Mouse (Mus musculus) liver, embryonic 13.5 days (tissue): ENCODE data around the gene Acy3. TPM values are rescaled to one million over a fixed set of nuclear protein-coding genes. Genes with fewer than 3 reads are reported as not detected.
"Not testable (repeated sequence)": the region's sequence is repeated elsewhere in the genome, so short reads cannot be mapped to it uniquely, and the experiment has no call there.

Source experiments
- ATAC-seq: fragments of 200-750 bp; cut with Nextera tagmentation; 2 replicates; pipeline ENCODE4 v1.8.0; 2017; ENCODE audit warnings: low read depth, mild to moderate bottlenecking, moderate number of reproducible peaks, moderate library complexity
- DNase-seq: peaks from one replicate; pipeline ENCODE4 v3.0.0; 2022
- H3K27ac ChIP-seq: fragments of 300-500 bp; sonication (generic); 2 replicates; pipeline ENCODE4 v1.5.1; 2015; ENCODE audit warnings: moderate library complexity, mild to moderate bottlenecking, inconsistent platforms
- H3K27me3 ChIP-seq: fragments of 300-500 bp; sonication (generic); 2 replicates; pipeline ENCODE4 v1.6.1; 2015; ENCODE audit warnings: mild to moderate bottlenecking, inconsistent platforms
- H3K36me3 ChIP-seq: fragments of 300-500 bp; sonication (generic); 2 replicates; pipeline ENCODE4 v1.6.1; 2015; ENCODE audit warnings: mild to moderate bottlenecking, inconsistent platforms
- H3K4me1 ChIP-seq: fragments of 300-500 bp; sonication (generic); replicated peaks from 2 replicates; pipeline ENCODE4 v1.6.1; 2015; ENCODE audit warnings: inconsistent platforms
- H3K4me2 ChIP-seq: fragments of 300-500 bp; sonication (generic); 2 replicates; pipeline ENCODE4 v1.6.1; 2015; ENCODE audit warnings: inconsistent platforms, mild to moderate bottlenecking, moderate library complexity
- H3K4me3 ChIP-seq: fragments of 300-500 bp; sonication (generic); replicated peaks from 2 replicates; pipeline ENCODE4 v1.5.1; 2015; ENCODE audit warnings: mild to moderate bottlenecking, inconsistent platforms
- H3K9ac ChIP-seq: fragments of 300-500 bp; sonication (generic); 2 replicates; pipeline ENCODE4 v1.6.1; 2015; ENCODE audit warnings: mild to moderate bottlenecking, inconsistent platforms
- H3K9me3 ChIP-seq: fragments of 300-500 bp; sonication (generic); replicated peaks from 2 replicates; pipeline ENCODE4 v1.6.1; 2016; ENCODE audit warnings: inconsistent platforms
- WGBS: fragments of 180-500 bp; shearing (Covaris S2); methylation state at CpG from one replicate; pipeline ENCODE4 v1.1.7; 2015; ENCODE audit not compliant: insufficient replicate concordance; 5-methylcytosine and 5-hydroxymethylcytosine counted together
- polyA plus RNA-seq: library from polyadenylated mRNA; unstranded; fragments of >200 nt; fragmentation: Nextera tagmentation; extraction: Ambion mirVana; gene quantifications from 2 replicates; pipeline ENCODE4 v1.2.1, GENCODE M21; 2015

The Acy3 gene
- polyA plus RNA-seq, 1 experiment from 2014 or later: 9.5 TPM

DNA sequence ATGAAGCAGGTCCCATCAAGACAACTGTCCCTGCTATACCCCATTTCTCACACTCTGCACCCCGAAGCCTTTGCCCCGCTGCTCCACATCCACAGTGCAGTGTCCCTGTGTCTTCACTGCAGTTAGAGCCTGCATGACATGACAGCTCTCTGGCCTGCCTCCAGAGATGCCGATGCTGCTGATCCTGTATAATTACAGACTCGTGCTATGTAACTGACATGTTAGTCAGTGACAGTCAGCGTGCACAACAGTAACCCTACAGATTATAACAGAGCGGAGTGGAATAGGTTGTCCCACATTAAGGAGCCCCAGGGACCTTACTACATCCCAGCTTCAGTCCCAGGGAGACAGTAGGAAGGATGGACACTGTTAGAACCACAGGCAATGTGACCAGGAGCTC lies 11.8 kb upstream of the Acy3 start:
- not testable (repeated sequence) for H3K4me2 ChIP-seq, H3K4me3 ChIP-seq, H3K9me3 ChIP-seq, ATAC-seq, H3K9ac ChIP-seq, H3K36me3 ChIP-seq, DNase-seq, H3K27ac ChIP-seq, H3K27me3 ChIP-seq
- H3K4me1 ChIP-seq: peaks cover 22% of the 10 kb centered on the region
- 81% methylated on average over 6 of the region's 6 CpGs for WGBS

DNA sequence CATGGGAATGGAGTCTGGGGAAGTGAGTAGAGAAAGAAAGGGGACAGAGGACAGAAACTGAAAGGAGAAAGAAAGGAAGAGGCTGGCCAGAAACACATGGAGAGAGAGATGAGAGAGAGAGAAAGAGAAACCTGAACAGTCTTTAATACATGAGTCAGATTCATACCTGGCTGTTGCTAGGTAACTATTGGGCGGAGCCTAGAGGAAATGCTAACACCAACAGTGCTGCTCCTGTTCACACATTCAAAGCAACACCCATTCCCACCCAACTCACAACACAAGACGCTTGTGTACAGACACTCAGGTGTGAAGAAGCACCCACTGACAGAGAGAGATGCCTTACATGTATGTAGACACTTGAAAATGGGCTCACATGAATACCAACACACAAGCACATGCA lies 10.5 kb upstream of the Acy3 start:
- H3K4me3 ChIP-seq: no peak overlapping the region
- no peaks in the 10 kb centered on the region for H3K36me3 ChIP-seq
- no peaks in the 10 kb centered on the region for H3K9me3 ChIP-seq
- H3K27ac ChIP-seq: no peak overlapping the region
- ATAC-seq: no peak
- no peak for DNase-seq
- 47% methylated on average over 2 of the region's 2 CpGs for WGBS
- H3K9ac ChIP-seq: no peak overlapping the region
- H3K4me1 ChIP-seq: peaks cover 22% of the 10 kb centered on the region
- no peak overlapping the region for H3K4me2 ChIP-seq
- 0 out of 2 replicates have a peak, but pooled peaks cover 4% of the 10 kb centered on the region for H3K27me3 ChIP-seq

DNA sequence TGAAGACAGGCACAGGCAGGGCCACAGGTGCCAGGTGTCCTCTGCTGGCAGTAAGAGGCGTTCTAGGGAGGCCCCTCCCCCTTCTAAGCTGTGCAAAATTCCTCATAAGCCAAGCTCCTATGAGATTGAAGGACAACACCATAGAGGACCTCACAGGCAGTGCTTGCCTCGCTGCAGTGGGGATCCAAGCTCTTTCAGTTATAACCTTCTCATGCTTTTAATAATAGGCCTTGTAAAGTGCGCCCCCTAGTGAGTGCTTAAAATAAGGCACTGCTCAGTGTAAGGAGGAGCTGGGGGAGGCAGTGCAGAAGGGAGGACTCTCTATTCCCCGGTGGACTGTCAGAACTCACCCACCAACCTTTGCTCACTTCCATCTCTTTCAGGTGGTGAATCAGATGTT lies 6.1 kb upstream of the Acy3 start:
- Histone ChIP-seq H3K9me3 (no peaks in the 10 kb centered on the region), H3K4me1 (peaks cover 7% of the 10 kb centered on the region), H3K4me2 (no peak overlapping the region), H3K27ac (no peak overlapping the region), H3K27me3 (no peaks in the 10 kb centered on the region), H3K36me3 (no peaks in the 10 kb centered on the region), H3K9ac (no peak overlapping the region), H3K4me3 (no peak overlapping the region)
- peak; percentile 63 for DNase-seq
- WGBS: 16% methylated on average over 4 of the region's 4 CpGs
- peak; percentile 52 for ATAC-seq

DNA sequence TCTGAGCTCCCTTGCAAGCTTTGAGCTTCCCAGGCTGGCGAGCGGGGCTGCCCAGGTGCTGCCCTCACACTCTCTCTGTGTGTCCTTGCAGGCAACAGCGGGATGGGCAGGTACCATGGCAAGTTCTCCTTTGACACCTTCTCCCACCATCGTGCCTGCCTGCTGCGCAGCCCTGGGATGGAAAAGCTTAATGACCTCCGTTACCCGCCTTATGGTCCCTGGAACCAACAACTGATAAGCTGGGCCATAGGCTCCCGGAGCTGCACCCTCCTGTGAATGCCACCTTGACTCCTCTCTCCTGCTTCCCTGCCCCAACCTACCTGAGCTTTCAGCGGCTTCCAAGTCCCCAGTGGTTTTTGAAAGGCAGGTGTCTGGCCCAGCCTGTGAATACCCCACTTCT lies 5.5 kb upstream of the Acy3 start:
- Histone ChIP-seq H3K27me3 (no peaks in the 10 kb centered on the region), H3K4me3 (no peak overlapping the region), H3K36me3 (no peaks in the 10 kb centered on the region), H3K4me1 (peaks cover 13% of the 10 kb centered on the region), H3K4me2 (no peak overlapping the region), H3K9ac (no peak overlapping the region), H3K27ac (no peak overlapping the region), H3K9me3 (no peaks in the 10 kb centered on the region)
- 65% methylated on average over 9 of the region's 9 CpGs for WGBS
- DNase-seq: no peak
- no peak for ATAC-seq

DNA sequence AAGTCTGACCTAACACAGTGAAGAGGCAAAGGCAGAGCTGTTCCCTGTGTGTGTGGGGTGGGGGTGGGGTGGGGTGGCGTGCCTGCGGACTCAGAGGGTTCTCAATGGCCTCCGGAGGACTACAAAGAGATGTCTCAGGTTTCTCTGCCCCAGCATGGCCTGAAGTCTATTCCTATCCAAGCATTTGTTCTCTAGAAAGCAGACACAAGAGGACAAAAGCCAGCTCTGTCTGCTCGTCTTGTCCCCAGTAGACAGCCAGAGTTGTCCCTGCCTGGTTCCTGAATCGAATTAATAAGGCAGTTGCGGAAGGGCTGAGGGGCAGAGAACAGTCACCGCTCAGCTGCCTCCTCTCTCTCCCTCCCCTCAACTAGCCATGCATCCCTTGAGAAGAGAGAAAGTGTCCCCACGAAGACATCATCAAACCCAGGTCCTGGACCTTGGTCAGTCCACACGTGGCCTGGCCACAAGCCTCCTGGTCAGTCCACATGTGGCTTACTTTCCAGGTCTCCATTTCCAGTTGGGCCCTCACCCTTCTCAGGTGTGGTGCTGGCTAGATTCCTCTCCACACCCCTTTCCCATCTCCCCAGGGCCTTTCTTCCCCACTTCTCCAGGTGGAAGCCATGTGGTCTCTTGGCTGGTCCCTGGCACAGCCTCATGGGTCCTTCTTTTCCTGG lies 2.7 kb upstream of the Acy3 start:
- no peak overlapping the region for H3K9ac ChIP-seq
- no peak for ATAC-seq
- 60% methylated on average over 9 of the region's 9 CpGs for WGBS
- H3K27ac ChIP-seq: no peak overlapping the region
- no peak overlapping the region for H3K4me3 ChIP-seq
- H3K4me2 ChIP-seq: no peak overlapping the region
- no peaks in the 10 kb centered on the region for H3K9me3 ChIP-seq
- DNase-seq: no peak
- H3K27me3 ChIP-seq: no peaks in the 10 kb centered on the region
- peaks cover 28% of the 10 kb centered on the region for H3K4me1 ChIP-seq
- H3K36me3 ChIP-seq: peaks cover 2% of the 10 kb centered on the region; the same call in 1 of the 2 replicates

DNA sequence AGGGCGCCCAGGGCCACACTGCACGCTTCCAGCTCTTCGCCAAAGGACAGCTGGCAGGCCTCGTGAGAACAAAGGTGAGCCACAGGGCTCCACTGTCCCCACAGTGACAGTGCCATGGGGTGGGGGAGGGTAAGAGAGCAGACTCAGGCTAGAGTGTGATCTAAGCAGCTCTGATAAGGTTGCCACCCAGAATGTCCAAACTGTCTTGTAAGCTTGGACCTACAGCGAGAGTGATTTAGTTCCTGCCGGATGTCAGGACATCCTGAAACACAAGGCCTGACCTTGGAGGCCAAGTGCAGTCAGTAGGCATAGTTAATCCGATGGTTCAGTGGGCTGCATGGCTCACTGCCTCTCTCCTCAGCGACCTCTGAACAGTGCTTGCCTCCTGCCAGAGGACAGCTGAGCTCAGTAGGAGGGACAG lies 1.1 kb upstream of the Acy3 start:
- WGBS: 21% methylated on average over 8 of the region's 8 CpGs

DNA sequence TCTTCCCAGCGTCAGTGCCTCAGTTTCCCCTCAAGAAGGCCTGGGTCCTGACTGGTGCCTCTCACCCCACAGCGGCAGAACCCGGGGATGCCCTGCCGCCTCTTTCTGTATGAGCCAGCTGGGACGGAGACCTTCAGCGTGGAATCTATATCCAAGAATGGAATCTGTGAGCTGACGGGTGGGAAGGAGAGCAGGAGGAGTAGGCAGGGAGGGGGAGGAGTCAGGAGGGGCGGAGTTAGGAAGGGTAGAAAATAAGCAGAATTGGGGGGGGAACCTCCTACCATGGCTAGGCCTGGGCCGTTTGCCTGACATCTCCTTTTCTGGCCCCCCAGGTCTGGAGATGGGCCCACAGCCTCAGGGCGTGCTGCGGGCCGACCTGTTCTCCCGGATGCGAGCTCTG lies 1.7 kb downstream of the Acy3 start:
- DNase-seq (no peak), ATAC-seq (no peak)
- H3K27me3 ChIP-seq: 0 out of 2 replicates have a peak, but pooled peaks cover 4% of the 10 kb centered on the region
- 83% methylated on average over 14 of the region's 14 CpGs for WGBS
- H3K27ac ChIP-seq: no peak overlapping the region
- H3K4me1 ChIP-seq: peaks cover 36% of the 10 kb centered on the region
- H3K4me2 ChIP-seq: no peak overlapping the region
- no peak overlapping the region for H3K9ac ChIP-seq
- no peak overlapping the region for H3K4me3 ChIP-seq
- no peaks in the 10 kb centered on the region for H3K9me3 ChIP-seq
- H3K36me3 ChIP-seq: peaks cover 4% of the 10 kb centered on the region; the same call in 1 of the 2 replicates

More for the DNA sequence above, 1.1 kb upstream of the Acy3 start:
- H3K4me1 ChIP-seq: peaks cover 28% of the 10 kb centered on the region
- H3K4me3 ChIP-seq: no peak overlapping the region
- DNase-seq: no peak
- peak; percentile 35 for ATAC-seq
- H3K9me3 ChIP-seq: no peaks in the 10 kb centered on the region
- H3K27me3 ChIP-seq: no peaks in the 10 kb centered on the region
- H3K4me2 ChIP-seq: no peak overlapping the region
- H3K36me3 ChIP-seq: peaks cover 4% of the 10 kb centered on the region; the same call in 1 of the 2 replicates
- no peak overlapping the region for H3K9ac ChIP-seq
- peak overlapping the region; percentile 68 for H3K27ac ChIP-seq

DNA sequence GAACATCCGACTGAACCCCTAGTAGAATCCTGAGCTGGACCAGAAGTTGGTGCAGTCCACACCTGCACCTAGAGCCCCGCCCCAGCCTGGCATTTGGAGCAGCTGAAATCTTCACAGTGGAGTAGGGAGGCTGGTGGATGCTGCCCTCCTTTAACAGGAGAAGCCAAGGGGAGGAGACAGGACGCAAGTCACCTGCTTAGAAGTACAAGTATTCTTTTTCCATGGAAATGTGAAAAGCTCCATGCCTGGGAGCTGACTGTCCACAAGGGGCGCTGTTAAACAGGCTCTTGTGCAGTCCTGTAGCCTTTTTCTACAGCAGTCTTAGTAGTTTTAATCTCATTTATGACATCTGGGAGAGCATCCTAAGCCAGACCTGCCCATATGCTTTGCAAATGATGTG lies 2.4 kb downstream of the Acy3 start:
- H3K9me3 ChIP-seq: no peaks in the 10 kb centered on the region
- no peak overlapping the region for H3K9ac ChIP-seq
- no peak overlapping the region for H3K4me2 ChIP-seq
- H3K27ac ChIP-seq: no peak overlapping the region
- 73% methylated on average over 4 of the region's 4 CpGs for WGBS
- peaks cover 4% of the 10 kb centered on the region; the same call in 1 of the 2 replicates for H3K36me3 ChIP-seq
- no peak for ATAC-seq
- H3K27me3 ChIP-seq: 0 out of 2 replicates have a peak, but pooled peaks cover 4% of the 10 kb centered on the region
- no peak overlapping the region for H3K4me3 ChIP-seq
- H3K4me1 ChIP-seq: peaks cover 36% of the 10 kb centered on the region
- no peak for DNase-seq

DNA sequence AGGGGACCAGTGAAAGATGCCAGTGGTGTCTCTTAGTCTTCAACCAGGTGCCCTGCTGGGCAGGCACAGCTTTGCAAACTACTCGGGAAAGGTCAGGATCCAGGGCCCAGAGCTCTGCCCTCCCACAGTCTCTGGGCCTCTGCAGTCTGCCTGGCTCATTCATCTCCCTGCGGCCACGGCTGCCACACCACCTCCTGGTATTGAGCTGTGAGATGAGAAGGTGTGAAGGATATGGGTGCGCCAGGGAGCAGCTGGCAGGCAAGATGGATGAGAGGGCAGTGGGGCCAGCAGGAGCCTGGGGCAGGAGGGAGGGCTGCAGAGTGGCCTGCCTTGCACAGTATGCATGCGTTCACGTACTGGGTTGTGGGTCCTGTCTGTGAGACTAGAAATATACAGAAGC lies 4.4 kb downstream of the Acy3 start:
- no peak overlapping the region for H3K4me3 ChIP-seq
- WGBS: 66% methylated on average over 6 of the region's 6 CpGs

DNA sequence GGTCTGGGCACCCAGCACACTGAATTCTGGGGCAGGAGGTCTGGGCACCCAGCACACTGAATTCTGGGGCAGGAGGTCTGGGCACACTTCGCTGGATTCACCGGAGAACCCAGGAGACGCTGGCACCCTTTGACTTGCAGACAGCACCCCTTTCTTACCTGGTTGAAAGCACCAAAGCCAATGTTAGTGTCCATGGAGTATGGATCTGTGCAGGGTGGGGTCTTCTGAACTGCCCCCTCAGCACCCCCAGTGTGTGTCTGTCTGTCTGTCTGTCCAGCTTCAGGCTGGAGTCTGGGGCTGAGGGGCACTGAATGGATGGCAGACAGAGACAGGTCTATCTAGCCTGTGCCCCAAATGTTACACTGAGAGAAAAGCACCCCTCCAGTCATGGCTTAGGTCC lies 5.2 kb downstream of the Acy3 start:
- no peak overlapping the region for H3K4me2 ChIP-seq
- H3K27ac ChIP-seq: no peak overlapping the region
- 83% methylated on average over 3 of the region's 3 CpGs for WGBS
- peaks cover 4% of the 10 kb centered on the region; the same call in 1 of the 2 replicates for H3K36me3 ChIP-seq
- no peak for DNase-seq
- no peak for ATAC-seq
- H3K4me1 ChIP-seq: peaks cover 16% of the 10 kb centered on the region
- H3K27me3 ChIP-seq: 0 out of 2 replicates have a peak, but pooled peaks cover 4% of the 10 kb centered on the region
- no peaks in the 10 kb centered on the region for H3K9me3 ChIP-seq
- H3K4me3 ChIP-seq: no peak overlapping the region
- H3K9ac ChIP-seq: no peak overlapping the region

More for the DNA sequence above, 4.4 kb downstream of the Acy3 start:
- ATAC-seq (no peak), DNase-seq (no peak)
- H3K4me2 ChIP-seq: no peak overlapping the region
- peaks cover 24% of the 10 kb centered on the region for H3K4me1 ChIP-seq
- no peak overlapping the region for H3K27ac ChIP-seq
- no peaks in the 10 kb centered on the region for H3K9me3 ChIP-seq
- peaks cover 4% of the 10 kb centered on the region; the same call in 1 of the 2 replicates for H3K36me3 ChIP-seq
- no peak overlapping the region for H3K9ac ChIP-seq
- 0 out of 2 replicates have a peak, but pooled peaks cover 4% of the 10 kb centered on the region for H3K27me3 ChIP-seq

DNA sequence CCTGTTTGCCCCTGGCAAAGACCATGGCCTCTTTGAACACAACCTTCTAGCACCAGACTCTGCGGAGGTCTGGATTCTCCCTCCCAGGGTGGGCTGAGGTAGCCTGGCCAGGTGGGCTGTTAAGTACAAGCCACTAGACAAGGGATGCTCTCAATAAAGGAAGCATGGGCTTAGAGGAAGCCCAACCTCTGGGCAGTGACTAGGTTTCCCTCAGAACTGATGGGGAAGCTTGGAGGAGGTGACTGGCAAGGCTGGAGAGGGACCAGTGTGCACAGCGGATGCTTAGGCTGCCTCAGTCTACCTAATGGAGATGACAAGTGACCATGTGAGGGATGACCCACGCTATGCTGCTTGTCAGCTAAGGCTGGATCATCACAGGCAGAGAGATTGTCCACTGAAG lies 5.6 kb downstream of the Acy3 start:
- Histone ChIP-seq H3K36me3 (peaks cover 4% of the 10 kb centered on the region; the same call in 1 of the 2 replicates), H3K4me2 (no peak overlapping the region), H3K4me3 (no peak overlapping the region), H3K9me3 (no peaks in the 10 kb centered on the region), H3K27me3 (0 out of 2 replicates have a peak, but pooled peaks cover 4% of the 10 kb centered on the region), H3K27ac (no peak overlapping the region), H3K4me1 (peaks cover 14% of the 10 kb centered on the region), H3K9ac (no peak overlapping the region)
- 67% methylated on average over 3 of the region's 3 CpGs for whole genome bisulfite sequencing
- ATAC-seq (no peak), DNase-seq (no peak)

DNA sequence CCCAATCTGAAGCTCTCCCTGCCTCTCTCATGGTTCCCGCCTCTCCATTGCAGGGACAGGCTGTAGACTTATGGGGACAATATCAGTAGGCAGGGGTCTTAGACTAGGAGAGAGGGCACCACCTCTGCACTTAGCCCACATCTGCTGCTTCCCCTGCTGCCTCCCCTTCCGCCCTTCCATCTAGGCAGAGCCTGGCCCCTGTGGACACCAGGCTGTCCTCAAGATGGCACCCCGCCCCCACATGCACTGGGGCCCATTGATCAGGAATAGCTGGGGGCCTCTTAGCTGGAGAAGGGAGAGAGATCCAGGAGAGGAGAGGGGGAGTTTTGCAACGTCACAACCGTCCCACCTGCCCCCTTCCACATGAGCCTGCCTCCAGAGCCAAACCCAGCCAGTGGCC lies 6.0 kb downstream of the Acy3 start, which contains the start of gene Tbx10:
Gene Tbx10 (plus strand): TSS at position 337 of the 400 bp plus-strand sequence.
- 0 out of 2 replicates have a peak, but pooled peaks cover 4% of the 10 kb centered on the region for H3K27me3 ChIP-seq
- H3K4me1 ChIP-seq: peaks cover 10% of the 10 kb centered on the region; the same call in 1 of the 2 replicates
- no peak within 1 kb of the TSS for H3K9ac ChIP-seq
- H3K36me3 ChIP-seq: peaks cover 4% of the 10 kb centered on the region; the same call in 1 of the 2 replicates
- 45% methylated on average over 5 of the region's 5 CpGs for whole genome bisulfite sequencing
- no peaks in the 10 kb centered on the region for H3K9me3 ChIP-seq
- H3K27ac ChIP-seq: no peak within 1 kb of the TSS
- H3K4me2 ChIP-seq: no peak within 1 kb of the TSS
- ATAC-seq (no peak), DNase-seq (no peak)
- H3K4me3 ChIP-seq: no peak within 1 kb of the TSS
